Mouse (Mus musculus) erythroblast, adult 5-6 weeks (primary cell): ENCODE measurements around the gene C2cd2. TPM values are rescaled to one million over a fixed set of nuclear protein-coding genes. Genes with fewer than 3 reads are reported as not detected.
"Not testable (repeated sequence)": the region's sequence is repeated elsewhere in the genome, so short reads cannot be mapped to it uniquely, and the experiment has no call there.

Experiments used
- ATAC-seq: replicated peaks from 2 replicates; pipeline ENCODE4 v1.8.0; 2016; ENCODE audit warnings: moderate number of reproducible peaks, mild to moderate bottlenecking, moderate TSS enrichment, inconsistent platforms; ENCODE audit not compliant: poor library complexity, low FRiP score, severe bottlenecking
- total RNA-seq, 2 experiments: library from RNA; stranded (forward) in 1 of 2; stranded (reverse) in 1 of 2; fragments of 150-400 nt in 1 of 2; fragments of 200-764, 138-1000 nt in 1 of 2; gene quantifications; 2 replicates each; pipeline versions ENCODE4 v1.2.3 to v1.2.4; 2015 to 2017; ENCODE audit warnings: low replicate concordance in 2 of 2

Gene C2cd2
- total RNA-seq (2015; ENCODE audit: low replicate concordance) (2.7 and 9.4 TPM in 2 replicates), total RNA-seq (2017; ENCODE audit: low replicate concordance) (4.3 and 10.1 TPM in 2 replicates)

- ATAC-seq: peak; percentile 90
Measured at GRCm38 (mm10) chr16:97962151-97962948, at the start of gene C2cd2, which contains the start of gene Zbtb21. Gene C2cd2 (minus strand): TSS chr16:97962598. Gene Zbtb21 (minus strand): TSS chr16:97962622.

- ATAC-seq: peak; percentile 34
Measured at GRCm38 (mm10) chr16:97997383-97997731, 35.0 kb upstream of the C2cd2 start.

GRCm38 (mm10) chr16:97996616-97997382 is 34.4 kb upstream of the C2cd2 start, which contains the start of gene B230307C23Rik:
Gene B230307C23Rik (plus strand): TSS chr16:97997315.
- ATAC-seq: peak; percentile 99

- ATAC-seq: no peak
Measured at GRCm38 (mm10) chr16:97995849-97996615, 33.6 kb upstream of the C2cd2 start.

GRCm38 (mm10) chr16:97992477-97992876 is 30.1 kb upstream of the C2cd2 start:
- ATAC-seq: not testable (repeated sequence)

GRCm38 (mm10) chr16:97991517-97991916 is 29.1 kb upstream of the C2cd2 start:
- no peak for ATAC-seq

- no peak for ATAC-seq
Measured at GRCm38 (mm10) chr16:97984589-97984988, 22.2 kb upstream of the C2cd2 start.

- ATAC-seq: no peak
Measured at GRCm38 (mm10) chr16:97981362-97981761, 19.0 kb upstream of the C2cd2 start.

GRCm38 (mm10) chr16:97977722-97978121 is 15.3 kb upstream of the C2cd2 start:
- ATAC-seq: peak; percentile 67; the same call in 1 of the 2 replicates

- 0 out of 2 replicates have a peak, but pooled peaks have one; percentile 53 for ATAC-seq
Measured at GRCm38 (mm10) chr16:97977277-97977676, 14.9 kb upstream of the C2cd2 start.

- ATAC-seq: no peak
Measured at GRCm38 (mm10) chr16:97963956-97964540, 1.6 kb upstream of the C2cd2 start.

GRCm38 (mm10) chr16:97961381-97962150 is 832 bp downstream of the C2cd2 start:
- 0 out of 2 replicates have a peak, but pooled peaks have one; percentile 7 for ATAC-seq

- ATAC-seq: no peak
Measured at GRCm38 (mm10) chr16:97960348-97960747, 2.0 kb downstream of the C2cd2 start.

- ATAC-seq: no peak
Measured at GRCm38 (mm10) chr16:97958401-97958973, 3.9 kb downstream of the C2cd2 start.

GRCm38 (mm10) chr16:97957626-97958025 is 4.8 kb downstream of the C2cd2 start:
- no peak for ATAC-seq

GRCm38 (mm10) chr16:97956011-97956410 is 6.4 kb downstream of the C2cd2 start:
- no peak for ATAC-seq

- ATAC-seq: no peak
Measured at GRCm38 (mm10) chr16:97953300-97953699, 9.1 kb downstream of the C2cd2 start.

- ATAC-seq: peak; percentile 46; the same call in 1 of the 2 replicates
Measured at GRCm38 (mm10) chr16:97952801-97953200, 9.6 kb downstream of the C2cd2 start.
